Mouse (Mus musculus) heart, embryonic 11.5 days (tissue): ENCODE measurements around the gene Cpb1. TPM values are rescaled to one million over a fixed set of nuclear protein-coding genes. Genes with fewer than 3 reads are reported as not detected.

Experiments used
- ATAC-seq: fragments of 200-750 bp; cut with Nextera tagmentation; replicated peaks from 2 replicates; pipeline ENCODE4 v1.8.0; 2017; ENCODE audit warnings: moderate library complexity; ENCODE audit not compliant: insufficient number of reproducible peaks, low FRiP score, low TSS enrichment
- H3K27ac ChIP-seq: fragments of 300-500 bp; sonication (generic); 2 replicates; pipeline ENCODE4 v1.5.1; 2014; ENCODE audit warnings: mild to moderate bottlenecking, low read depth, low read length
- H3K27me3 ChIP-seq: fragments of 300-500 bp; sonication (generic); 2 replicates; pipeline ENCODE4 v1.6.1; 2014; ENCODE audit warnings: mild to moderate bottlenecking, low read length, mixed read lengths; ENCODE audit not compliant: control insufficient read depth, insufficient read depth
- H3K36me3 ChIP-seq: fragments of 300-500 bp; sonication (generic); 2 replicates; pipeline ENCODE4 v1.6.1; 2014; ENCODE audit warnings: mild to moderate bottlenecking, low read length, moderate library complexity, mixed read lengths; ENCODE audit not compliant: control insufficient read depth, insufficient read depth
- H3K4me1 ChIP-seq: fragments of 300-500 bp; sonication (generic); 2 replicates; pipeline ENCODE4 v1.6.1; 2014; ENCODE audit warnings: low read length; ENCODE audit not compliant: control insufficient read depth, insufficient read depth
- H3K4me2 ChIP-seq: fragments of 300-500 bp; sonication (generic); 2 replicates; pipeline ENCODE4 v1.6.1; 2014; ENCODE audit warnings: mild to moderate bottlenecking, moderate library complexity
- H3K4me3 ChIP-seq: fragments of 300-500 bp; sonication (generic); 2 replicates; pipeline ENCODE4 v1.5.1; 2014; ENCODE audit warnings: low read depth, low read length
- H3K9ac ChIP-seq: fragments of 300-500 bp; sonication (generic); 2 replicates; pipeline ENCODE4 v1.6.1; 2014; ENCODE audit warnings: mild to moderate bottlenecking, low read depth, low read length, moderate library complexity
- H3K9me3 ChIP-seq: fragments of 300-500 bp; sonication (generic); replicated peaks from 2 replicates; pipeline ENCODE4 v1.6.1; 2016; ENCODE audit warnings: low read length; ENCODE audit not compliant: control insufficient read depth
- WGBS: fragments of 180-500 bp; shearing (Covaris S2); extraction: QIAGEN DNeasy Blood & Tissue Kit; methylation state at CpG from one replicate; pipeline ENCODE4 v1.1.7; 2014; ENCODE audit not compliant: insufficient replicate concordance; 5-methylcytosine and 5-hydroxymethylcytosine counted together
- polyA plus RNA-seq: library from polyadenylated mRNA; unstranded; fragments of >200 nt; fragmentation: Nextera tagmentation; extraction: Ambion mirVana; gene quantifications from 2 replicates; pipeline ENCODE4 v1.2.1, GENCODE M21; 2014

The Cpb1 gene
- not detected in 2 replicates for polyA plus RNA-seq

GRCm38 (mm10) chr3:20275633-20276032 is at the start of gene Cpb1:
TSS of gene Cpb1 (minus strand) at chr3:20275733.
- no peaks in the 10 kb centered on the region for H3K27me3 ChIP-seq
- no peaks in the 10 kb centered on the region for H3K4me1 ChIP-seq
- WGBS = 74% methylated on average over 3 of the region's 3 CpGs
- H3K36me3 ChIP-seq = no peaks in the 10 kb centered on the region
- H3K9ac ChIP-seq = no peak within 1 kb of the TSS
- no peaks in the 10 kb centered on the region for H3K9me3 ChIP-seq
- H3K27ac ChIP-seq = no peak within 1 kb of the TSS
- H3K4me2 ChIP-seq = no peak within 1 kb of the TSS
- no peak for ATAC-seq
- H3K4me3 ChIP-seq = no peak within 1 kb of the TSS

GRCm38 (mm10) chr3:20317233-20317632 is 41.7 kb upstream of the Cpb1 start:
- 65% methylated on average over 1 of the region's 1 CpGs for WGBS

GRCm38 (mm10) chr3:20309142-20309541 is 33.6 kb upstream of the Cpb1 start:
- no peaks in the 10 kb centered on the region for H3K36me3 ChIP-seq
- no peak overlapping the region for H3K4me2 ChIP-seq
- no peaks in the 10 kb centered on the region for H3K27me3 ChIP-seq
- H3K4me1 ChIP-seq = no peaks in the 10 kb centered on the region
- no peak for ATAC-seq
- H3K27ac ChIP-seq = no peak overlapping the region
- 87% methylated on average over 4 of the region's 4 CpGs for WGBS
- no peaks in the 10 kb centered on the region for H3K9me3 ChIP-seq
- H3K9ac ChIP-seq = no peak overlapping the region
- H3K4me3 ChIP-seq = no peak overlapping the region

More at GRCm38 (mm10) chr3:20317233-20317632, 41.7 kb upstream of the Cpb1 start:
- Histone ChIP-seq H3K9me3 (no peaks in the 10 kb centered on the region), H3K9ac (no peak overlapping the region), H3K27me3 (no peaks in the 10 kb centered on the region), H3K27ac (no peak overlapping the region), H3K4me3 (no peak overlapping the region), H3K4me1 (no peaks in the 10 kb centered on the region), H3K36me3 (no peaks in the 10 kb centered on the region), H3K4me2 (no peak overlapping the region)
- ATAC-seq = no peak

- Histone ChIP-seq H3K4me3 (no peak overlapping the region), H3K27ac (no peak overlapping the region), H3K4me1 (no peaks in the 10 kb centered on the region), H3K9me3 (no peaks in the 10 kb centered on the region), H3K27me3 (no peaks in the 10 kb centered on the region), H3K36me3 (no peaks in the 10 kb centered on the region), H3K4me2 (no peak overlapping the region), H3K9ac (no peak overlapping the region)
- no peak for ATAC-seq
- WGBS = 70% methylated on average over 4 of the region's 4 CpGs
Observed at GRCm38 (mm10) chr3:20307256-20307655, 31.7 kb upstream of the Cpb1 start.

GRCm38 (mm10) chr3:20304758-20305352 is 29.3 kb upstream of the Cpb1 start:
- Histone ChIP-seq H3K4me1 (no peaks in the 10 kb centered on the region), H3K4me2 (no peak overlapping the region), H3K27me3 (no peaks in the 10 kb centered on the region), H3K9ac (no peak overlapping the region), H3K4me3 (no peak overlapping the region), H3K9me3 (no peaks in the 10 kb centered on the region), H3K27ac (no peak overlapping the region), H3K36me3 (no peaks in the 10 kb centered on the region)
- ATAC-seq = no peak
- WGBS = 45% methylated on average over 2 of the region's 2 CpGs

- 40% methylated on average over 3 of the region's 3 CpGs for WGBS
- H3K4me3 ChIP-seq = no peak overlapping the region
- no peaks in the 10 kb centered on the region for H3K27me3 ChIP-seq
- H3K36me3 ChIP-seq = no peaks in the 10 kb centered on the region
- no peak overlapping the region for H3K9ac ChIP-seq
- no peak overlapping the region for H3K27ac ChIP-seq
- no peak for ATAC-seq
- no peak overlapping the region for H3K4me2 ChIP-seq
- no peaks in the 10 kb centered on the region for H3K4me1 ChIP-seq
- no peaks in the 10 kb centered on the region for H3K9me3 ChIP-seq
Observed at GRCm38 (mm10) chr3:20295546-20295945, 20.0 kb upstream of the Cpb1 start.

GRCm38 (mm10) chr3:20294542-20295348 is 19.2 kb upstream of the Cpb1 start:
- Histone ChIP-seq H3K27ac (no peak overlapping the region), H3K9ac (no peak overlapping the region), H3K4me3 (no peak overlapping the region), H3K4me2 (no peak overlapping the region), H3K4me1 (no peaks in the 10 kb centered on the region), H3K27me3 (no peaks in the 10 kb centered on the region), H3K9me3 (no peaks in the 10 kb centered on the region), H3K36me3 (no peaks in the 10 kb centered on the region)
- ATAC-seq = no peak
- WGBS = 74% methylated on average over 9 of the region's 9 CpGs

- Histone ChIP-seq H3K36me3 (no peaks in the 10 kb centered on the region), H3K4me1 (no peaks in the 10 kb centered on the region), H3K4me2 (no peak overlapping the region), H3K9ac (no peak overlapping the region), H3K27ac (no peak overlapping the region), H3K9me3 (no peaks in the 10 kb centered on the region), H3K27me3 (no peaks in the 10 kb centered on the region), H3K4me3 (no peak overlapping the region)
- ATAC-seq = no peak
Observed at GRCm38 (mm10) chr3:20291370-20291769, 15.8 kb upstream of the Cpb1 start.

- Histone ChIP-seq H3K27ac (no peak overlapping the region), H3K4me1 (no peaks in the 10 kb centered on the region), H3K4me3 (no peak overlapping the region), H3K9me3 (no peaks in the 10 kb centered on the region), H3K9ac (no peak overlapping the region), H3K27me3 (no peaks in the 10 kb centered on the region), H3K36me3 (no peaks in the 10 kb centered on the region), H3K4me2 (no peak overlapping the region)
- ATAC-seq = no peak
- 76% methylated on average over 2 of the region's 2 CpGs for WGBS
Observed at GRCm38 (mm10) chr3:20288761-20289160, 13.2 kb upstream of the Cpb1 start.
